15 mouse cellular contexts compared by ENCODE assay signal in the genomic region with DNA sequence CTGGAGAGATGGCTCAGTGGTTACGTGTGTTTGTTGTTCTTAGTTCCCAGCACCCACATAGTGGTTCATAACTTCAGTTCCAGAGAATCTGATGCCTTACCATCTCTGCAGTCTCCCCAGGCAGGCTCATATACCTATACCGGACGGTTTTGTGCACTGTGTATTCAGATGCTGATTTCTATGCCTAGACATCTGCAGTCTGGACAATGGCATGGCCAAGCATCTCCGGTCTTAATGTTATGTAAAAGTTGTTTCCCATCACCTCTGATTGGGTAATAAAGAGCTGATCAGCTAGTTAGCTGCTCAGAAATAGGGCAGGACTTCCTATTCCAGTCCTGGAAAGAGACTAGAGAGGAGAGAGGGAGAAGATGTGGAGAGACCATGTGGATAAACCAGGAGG.
"Had no signal": no experiment of that assay in that cellular context is flagged by ENCODE, and none has a peak within 500 bp of the region (broad histone marks: within the 10 kb centered on the region; RNA-seq: fewer than 3 reads in every experiment).

No protein-coding gene starts in this region.

- H3K4me3 ChIP-seq: lung, embryonic 15.5 days; megakaryocyte, embryonic 14.5 days; midbrain, embryonic 13.5 days; midbrain, embryonic 15.5 days; neural tube, embryonic 12.5 days had no signal

- ATAC-seq: liver, postnatal 0 days; lung, postnatal 0 days; midbrain, embryonic 13.5 days; midbrain, embryonic 15.5 days had no signal

- H3K36me3 ChIP-seq: midbrain, embryonic 15.5 days had no signal

- H3K27ac ChIP-seq: lung, embryonic 15.5 days; macrophage; midbrain, embryonic 13.5 days; midbrain, embryonic 15.5 days; neural tube, embryonic 12.5 days had no signal

- H3K4me2 ChIP-seq: lung, embryonic 15.5 days; midbrain, embryonic 11.5 days; midbrain, embryonic 13.5 days; midbrain, embryonic 15.5 days; neural tube, embryonic 12.5 days had no signal

- H3K4me1 ChIP-seq: lung, embryonic 15.5 days; midbrain, embryonic 13.5 days; midbrain, embryonic 15.5 days; neural tube, embryonic 12.5 days had no signal

- DNase-seq: liver, postnatal 0 days; lung, adult 2 months; lung, postnatal 14 days; lung, postnatal 36 days; right cerebral cortex, postnatal 14 days; thymus, postnatal 25 days; thymus, postnatal 4 days had no signal

- H3K27me3 ChIP-seq: lung, embryonic 15.5 days; megakaryocyte, embryonic 14.5 days; midbrain, embryonic 13.5 days; midbrain, embryonic 15.5 days; neural tube, embryonic 12.5 days had no signal

- H3K9me3 ChIP-seq: lung, embryonic 15.5 days; megakaryocyte, embryonic 14.5 days; midbrain, embryonic 13.5 days; midbrain, embryonic 15.5 days; neural tube, embryonic 12.5 days had no signal

- H3K9ac ChIP-seq: liver, postnatal 0 days; lung, embryonic 15.5 days; midbrain, embryonic 13.5 days; midbrain, embryonic 15.5 days; neural tube, embryonic 12.5 days had no signal
